Mouse (Mus musculus) MEL (cell line): Measurements from ENCODE around the gene Adgb. TPM values are rescaled to one million over a fixed set of nuclear protein-coding genes. Genes with fewer than 3 reads are reported as not detected.

Experiments
- DNase-seq: peaks from one replicate; pipeline ENCODE4 v3.0.0; 2011; ENCODE audit warnings: low read depth, low spot score
- H3K27ac ChIP-seq: 2 replicates; pipeline ENCODE4 v1.5.1; 2012; ENCODE audit warnings: low read depth, mild to moderate bottlenecking, control low read depth, low read length, moderate library complexity; ENCODE audit not compliant: control insufficient read depth
- H3K27me3 ChIP-seq, 2 experiments: fragments of 150-350 bp in 1 of 2; sonication (generic) in 1 of 2; 2 replicates each; pipeline ENCODE4 v1.6.1; 2012; ENCODE audit warnings: low read length in 2 of 2, mild to moderate bottlenecking in 2 of 2, improper control_type of control experiment in 1 of 2, moderate library complexity in 1 of 2; ENCODE audit not compliant: insufficient read depth in 2 of 2, control insufficient read depth in 1 of 2
- H3K36me3 ChIP-seq, 2 experiments: 2 replicates each; pipeline ENCODE4 v1.6.1; 2012 to 2014; ENCODE audit warnings: low read length in 2 of 2, improper control_type of control experiment in 1 of 2, inconsistent platforms in 1 of 2, mild to moderate bottlenecking in 1 of 2; ENCODE audit not compliant: insufficient read depth in 2 of 2, control insufficient read depth in 1 of 2
- H3K4me1 ChIP-seq, 2 experiments: fragments of 150-350 bp in 1 of 2; sonication (generic) in 1 of 2; 2 replicates each; pipeline ENCODE4 v1.6.1; 2012; ENCODE audit warnings: low read length in 2 of 2, improper control_type of control experiment in 1 of 2, mild to moderate bottlenecking in 1 of 2; ENCODE audit not compliant: insufficient read depth in 2 of 2, control insufficient read depth in 1 of 2
- H3K4me3 ChIP-seq, 2 experiments: fragments of 150-350 bp in 1 of 2; sonication (generic) in 1 of 2; 2 replicates each; pipeline ENCODE4 v1.5.1; 2012; ENCODE audit warnings: low read depth in 2 of 2, low read length in 2 of 2, mild to moderate bottlenecking in 2 of 2, moderate library complexity in 2 of 2, control low read depth in 1 of 2, improper control_type of control experiment in 1 of 2; ENCODE audit not compliant: control insufficient read depth in 1 of 2, insufficient read depth in 1 of 2
- H3K79me2 ChIP-seq: 2 replicates; pipeline ENCODE4 v1.6.1; 2012; ENCODE audit warnings: mild to moderate bottlenecking, low read length, moderate library complexity; ENCODE audit not compliant: control insufficient read depth, poor library complexity, insufficient read depth
- H3K9ac ChIP-seq: 2 replicates; pipeline ENCODE4 v1.6.1; 2012; ENCODE audit warnings: low read depth, mild to moderate bottlenecking, control low read depth, low read length, moderate library complexity; ENCODE audit not compliant: control insufficient read depth, poor library complexity, severe bottlenecking
- H3K9me3 ChIP-seq: fragments of 150-350 bp; sonication (generic); replicated peaks from 2 replicates; pipeline ENCODE4 v1.6.1; 2012; ENCODE audit warnings: mild to moderate bottlenecking, low read length, improper control_type of control experiment, moderate library complexity; ENCODE audit not compliant: insufficient read depth
- CHD1 ChIP-seq: IDR thresholded peaks from 2 replicates; pipeline ENCODE4 v1.6.1; 2012; ENCODE audit warnings: low read depth, mild to moderate bottlenecking, inconsistent platforms, low read length, improper control_type of control experiment
- CHD2 ChIP-seq: IDR thresholded peaks from 2 replicates; pipeline ENCODE4 v1.6.1; 2011; ENCODE audit warnings: low read length, improper control_type of control experiment
- CTCF ChIP-seq, 3 experiments: IDR thresholded peaks in 2 of 3; conservative IDR thresholded peaks in 1 of 3; 2 replicates each; pipeline ENCODE4 v1.5.1; 2011 to 2012; ENCODE audit warnings: low read length in 3 of 3, low read depth in 2 of 3, mild to moderate bottlenecking in 2 of 3, improper control_type of control experiment in 1 of 3, inconsistent platforms in 1 of 3, mixed read lengths in 1 of 3, moderate library complexity in 1 of 3; ENCODE audit not compliant: control insufficient read depth in 1 of 3, insufficient read depth in 1 of 3, poor library complexity in 1 of 3, severe bottlenecking in 1 of 3
- E2F4 ChIP-seq: IDR thresholded peaks from 2 replicates; pipeline ENCODE4 v1.6.1; 2011; ENCODE audit warnings: low read depth, low read length, improper control_type of control experiment, borderline replicate concordance
- GABPA ChIP-seq: IDR thresholded peaks from 2 replicates; pipeline ENCODE4 v1.6.1; 2012; ENCODE audit warnings: low read depth, mild to moderate bottlenecking, inconsistent platforms, low read length, improper control_type of control experiment, moderate library complexity
- GATA1 ChIP-seq: IDR thresholded peaks from 2 replicates; pipeline ENCODE4 v1.6.1; 2011; ENCODE audit warnings: low read depth, low read length, improper control_type of control experiment
- JUND ChIP-seq: IDR thresholded peaks from 2 replicates; pipeline ENCODE4 v1.6.1; 2011; ENCODE audit warnings: low read depth, mild to moderate bottlenecking, improper control_type of control experiment, low read length
- MEF2A ChIP-seq: IDR thresholded peaks from 2 replicates; pipeline ENCODE4 v1.6.1; 2014; ENCODE audit warnings: low read depth, mild to moderate bottlenecking, inconsistent platforms, low read length, improper control_type of control experiment; ENCODE audit not compliant: poor library complexity, insufficient replicate concordance, severe bottlenecking; ENCODE audit errors: extremely low read depth
- MXI1 ChIP-seq: IDR thresholded peaks from 2 replicates; pipeline ENCODE4 v1.6.1; 2011; ENCODE audit warnings: mild to moderate bottlenecking, low read depth, low read length, improper control_type of control experiment
- MYB ChIP-seq: IDR thresholded peaks from 2 replicates; pipeline ENCODE4 v1.6.1; 2011; ENCODE audit warnings: mild to moderate bottlenecking, low read depth, low read length, improper control_type of control experiment
- MYC ChIP-seq: IDR thresholded peaks from 2 replicates; pipeline ENCODE4 v1.6.1; 2011; ENCODE audit warnings: low read depth, mild to moderate bottlenecking, low read length, improper control_type of control experiment, moderate library complexity
- NELFE ChIP-seq: IDR thresholded peaks from 2 replicates; pipeline ENCODE4 v1.6.1; 2011; ENCODE audit warnings: low read depth, low read length, improper control_type of control experiment
- NRF1 ChIP-seq: IDR thresholded peaks from 2 replicates; pipeline ENCODE4 v1.6.1; 2014; ENCODE audit warnings: low read depth, mild to moderate bottlenecking, inconsistent platforms, low read length, improper control_type of control experiment, moderate library complexity; ENCODE audit not compliant: poor library complexity, insufficient read depth, severe bottlenecking
- POLR2AphosphoS5 ChIP-seq: IDR thresholded peaks from 2 replicates; pipeline ENCODE4 v1.6.1; 2012; ENCODE audit warnings: low read depth, borderline replicate concordance, mild to moderate bottlenecking, inconsistent platforms, low read length, moderate library complexity, mixed read lengths
- RAD21 ChIP-seq: IDR thresholded peaks from 2 replicates; pipeline ENCODE4 v1.6.1; 2011; ENCODE audit warnings: mild to moderate bottlenecking, low read depth, low read length, improper control_type of control experiment
- SIN3A ChIP-seq: IDR thresholded peaks from 2 replicates; pipeline ENCODE4 v1.6.1; 2012; ENCODE audit warnings: low read length, improper control_type of control experiment, inconsistent platforms
- TBP ChIP-seq: IDR thresholded peaks from 2 replicates; pipeline ENCODE4 v1.8.0; 2011; ENCODE audit warnings: low read depth, low read length, improper control_type of control experiment
- TCF12 ChIP-seq: IDR thresholded peaks from 2 replicates; pipeline ENCODE4 v1.6.1; 2014; ENCODE audit warnings: low read depth, mild to moderate bottlenecking, inconsistent platforms, low read length, improper control_type of control experiment, moderate library complexity
- USF1 ChIP-seq: IDR thresholded peaks from 2 replicates; pipeline ENCODE4 v1.6.1; 2014; ENCODE audit warnings: low read depth, mild to moderate bottlenecking, inconsistent platforms, low read length, improper control_type of control experiment, moderate library complexity
- ZC3H11A ChIP-seq: IDR thresholded peaks from 2 replicates; pipeline ENCODE4 v1.6.1; 2012; ENCODE audit warnings: low read depth, mild to moderate bottlenecking, inconsistent platforms, low read length, improper control_type of control experiment
- ZNF384 ChIP-seq: IDR thresholded peaks from 2 replicates; pipeline ENCODE4 v1.6.1; 2012; ENCODE audit warnings: low read depth, mild to moderate bottlenecking, inconsistent platforms, low read length, improper control_type of control experiment
- polyA plus RNA-seq, 2 experiments: library from polyadenylated mRNA; stranded (reverse) in 1 of 2; unstranded in 1 of 2; fragments of >175 nt in 1 of 2; fragments of >200 nt in 1 of 2; gene quantifications; 2 replicates each; pipeline versions ENCODE4 v1.2.1 to v1.2.4; 2012; ENCODE audit warnings: low replicate concordance in 2 of 2, low read depth in 1 of 2; ENCODE audit not compliant: insufficient read length in 2 of 2, insufficient read depth in 1 of 2, missing spikeins in 1 of 2
- total RNA-seq: library from RNA; depleted of rRNA; stranded (reverse); fragments of 300-350 nt; gene quantifications from 2 replicates; pipeline ENCODE4 v1.2.3, GENCODE M21; 2012

The Adgb gene
- total and polyA plus RNA-seq, 3 experiments, result not detected

GRCm38 (mm10) chr10:10315631-10316030 is 156.5 kb downstream of the Adgb start:
- DNase-seq, result no peak
- no peaks in the 10 kb centered on the region for H3K4me1 ChIP-seq

GRCm38 (mm10) chr10:10314521-10314920 is 157.6 kb downstream of the Adgb start:
- H3K4me1 ChIP-seq, result no peaks in the 10 kb centered on the region
- no peaks in the 10 kb centered on the region for H3K79me2 ChIP-seq
- H3K36me3 ChIP-seq, result no peaks in the 10 kb centered on the region

More at GRCm38 (mm10) chr10:10315631-10316030, 156.5 kb downstream of the Adgb start:
- H3K27me3 ChIP-seq, result no peaks in the 10 kb centered on the region
- H3K79me2 ChIP-seq, result no peaks in the 10 kb centered on the region
- H3K36me3 ChIP-seq, result no peaks in the 10 kb centered on the region
- no peak overlapping the region for H3K4me3 ChIP-seq
- no peak overlapping the region for H3K27ac ChIP-seq
- TF ChIP-seq CHD2 (no peak), RAD21 (no peak), NELFE (no peak), ZC3H11A (no peak), SIN3A (no peak), MXI1 (no peak), MYC (no peak), POLR2AphosphoS5 (no peak), GABPA (no peak), GATA1 (no peak), USF1 (no peak)
- TF ChIP-seq, all 39 proteins: peak for 0
- Histone ChIP-seq H3K9me3 (no peaks in the 10 kb centered on the region), H3K9ac (no peak overlapping the region)

More at GRCm38 (mm10) chr10:10314521-10314920, 157.6 kb downstream of the Adgb start:
- H3K9ac ChIP-seq, result no peak overlapping the region
- TF ChIP-seq E2F4, result no peak
- no peak for TF ChIP-seq GABPA
- no peak for TF ChIP-seq TBP
- no peak for TF ChIP-seq MEF2A
- no peak for TF ChIP-seq ZNF384
- TF ChIP-seq TCF12, result no peak
- no peak for TF ChIP-seq CTCF (IDR thresholded peaks at IDR 0.05 in 2 of 3, conservative IDR thresholded peaks at IDR 0.05 in 1 of 3; ENCODE audit: control insufficient read depth in 1 of 3, insufficient read depth in 1 of 3, low read depth in 2 of 3, low read length in 3 of 3, poor library complexity in 1 of 3, severe bottlenecking in 1 of 3)
- no peak for TF ChIP-seq MYB
- no peak for TF ChIP-seq JUND
- TF ChIP-seq NRF1, result no peak
- TF ChIP-seq CHD1, result no peak
- no peak for TF ChIP-seq RAD21
- TF ChIP-seq MXI1, result no peak
- TF ChIP-seq, all 39 proteins: peak for 0
- Histone ChIP-seq H3K27ac (no peak overlapping the region), H3K27me3 (no peaks in the 10 kb centered on the region), H3K9me3 (no peaks in the 10 kb centered on the region), H3K4me3 (no peak overlapping the region)
- no peak for DNase-seq
